Mouse (Mus musculus): ENCODE data around the gene Carmil3.

DNA sequence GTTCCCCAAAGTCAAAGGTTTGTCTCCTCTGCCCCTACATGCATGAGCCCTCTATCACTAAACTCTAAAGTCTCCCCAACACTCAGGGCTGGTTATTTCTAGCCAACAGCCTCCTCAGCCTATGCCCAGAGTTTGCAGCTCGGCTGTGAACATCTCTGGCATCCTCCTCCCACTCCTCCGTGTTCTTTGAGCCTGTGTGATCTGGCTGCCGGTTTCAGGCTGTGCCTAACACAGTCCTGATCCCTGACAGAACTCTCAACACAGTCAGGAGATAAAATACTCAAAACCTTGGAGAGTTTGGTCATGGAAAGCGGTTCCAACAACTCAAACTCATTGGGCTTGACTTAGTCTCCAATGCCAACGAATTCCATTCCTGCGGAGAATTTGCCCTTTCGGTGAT lies 23.3 kb upstream of the Carmil3 start:
- TF ChIP-seq GATA1 (IDR thresholded peaks at IDR 0.05; ENCODE audit: borderline replicate concordance, low read length) (no peak), FLI1 (IDR thresholded peaks at IDR 0.05; ENCODE audit: low read length) (no peak)
